21 mouse cellular contexts compared by ENCODE assay signal in genomic region chr11:106507638-106508037, GRCm38 (mm10). TPM values are rescaled to one million over a fixed set of nuclear protein-coding genes. Genes with fewer than 3 reads are reported as not detected.
DNase-seq lines count a peak whose midpoint lies in the region; ATAC-seq lines count a peak whose summit lies in the region.
"Had no signal": no experiment of that assay in that cellular context is flagged by ENCODE, and none has a peak within 500 bp of the region (broad histone marks: within the 10 kb centered on the region; RNA-seq: fewer than 3 reads in every experiment).

No protein-coding gene starts in this region.

- no peak overlapping the region for H3K9ac ChIP-seq in liver, embryonic 11.5 days (ENCODE audit: low read depth, low read length)
- H3K9ac ChIP-seq: forebrain, embryonic 13.5 days; hindbrain, embryonic 13.5 days; limb, embryonic 15.5 days; midbrain, embryonic 15.5 days; neural tube, embryonic 15.5 days had no signal

- 84% methylated on average over 7 of the region's 7 CpGs for WGBS in liver, embryonic 11.5 days

- peaks cover 3% of the 10 kb centered on the region; the same call in 1 of the 2 replicates for H3K9me3 ChIP-seq in liver, embryonic 11.5 days (ENCODE audit: control insufficient read depth, low read length)
- H3K9me3 ChIP-seq: embryonic facial prominence, embryonic 10.5 days; forebrain, embryonic 13.5 days; heart, embryonic 10.5 days; hindbrain, embryonic 13.5 days; limb, embryonic 15.5 days; midbrain, embryonic 15.5 days; neural tube, embryonic 15.5 days had no signal

- no peak for ATAC-seq in liver, embryonic 11.5 days (replicated peaks; ENCODE audit: low FRiP score)
- ATAC-seq in megakaryocyte, adult 5-6 weeks (ENCODE audit: poor library complexity, severe bottlenecking) = peak; percentile 60
- ATAC-seq: forebrain, embryonic 13.5 days; intestine, embryonic 16.5 days; lung, postnatal 0 days; midbrain, embryonic 15.5 days had no signal

- H3K27ac ChIP-seq in liver, embryonic 11.5 days (ENCODE audit: low read depth, low read length) = peak overlapping the region; percentile 64
- H3K27ac ChIP-seq: embryonic facial prominence, embryonic 10.5 days; forebrain, embryonic 13.5 days; heart, embryonic 10.5 days; hindbrain, embryonic 13.5 days; limb, embryonic 15.5 days; midbrain, embryonic 15.5 days; neural tube, embryonic 15.5 days had no signal

- no peaks in the 10 kb centered on the region for H3K27me3 ChIP-seq in liver, embryonic 11.5 days (replicated peaks; ENCODE audit: control insufficient read depth, insufficient read depth, low read length)
- H3K27me3 ChIP-seq: forebrain, embryonic 13.5 days; hindbrain, embryonic 13.5 days; limb, embryonic 15.5 days; midbrain, embryonic 15.5 days; neural tube, embryonic 15.5 days had no signal

- H3K36me3 ChIP-seq in liver, embryonic 11.5 days (ENCODE audit: control insufficient read depth, insufficient read depth, low read length) = peaks cover 6% of the 10 kb centered on the region

- peaks cover 3% of the 10 kb centered on the region; the same call in 1 of the 2 replicates for H3K4me1 ChIP-seq in liver, embryonic 11.5 days (replicated peaks; ENCODE audit: control insufficient read depth, insufficient read depth, low read length)
- H3K4me1 ChIP-seq: forebrain, embryonic 13.5 days; heart, embryonic 10.5 days; hindbrain, embryonic 13.5 days; limb, embryonic 15.5 days; midbrain, embryonic 15.5 days had no signal

- no peak overlapping the region for H3K4me2 ChIP-seq in liver, embryonic 11.5 days
- H3K4me2 ChIP-seq: forebrain, embryonic 13.5 days; hindbrain, embryonic 13.5 days; limb, embryonic 15.5 days; midbrain, embryonic 15.5 days; neural tube, embryonic 15.5 days had no signal

- DNase-seq in R1 (ENCODE audit: low read depth, low spot score) = peak; percentile 40
- DNase-seq in liver, embryonic 11.5 days (ENCODE audit: low spot score) = no peak
- no peak for DNase-seq in spleen, postnatal 10 days (ENCODE audit: low spot score in 2 of 2)
- DNase-seq in right cerebral cortex, postnatal 10 days (ENCODE audit: low spot score in 2 of 2) = no peak
- no peak for DNase-seq in thymus, postnatal 36 days
- DNase-seq in gastrocnemius, adult 18-20 months (ENCODE audit: low spot score) = no peak
- DNase-seq: cerebellum, adult 18-20 months; heart, postnatal 14 days; right cerebral cortex, postnatal 14 days; spleen, adult 18-20 months; thymus, adult 2 months had no signal

- H3K4me3 ChIP-seq in liver, embryonic 11.5 days (ENCODE audit: low read depth, low read length) = no peak overlapping the region
- H3K4me3 ChIP-seq: embryonic facial prominence, embryonic 10.5 days; forebrain, embryonic 13.5 days; heart, embryonic 10.5 days; hindbrain, embryonic 13.5 days; limb, embryonic 15.5 days; midbrain, embryonic 15.5 days; neural tube, embryonic 15.5 days had no signal

RNA-seq across cellular contexts. Expression of gene Ern1, which starts 20.0 kb away (rescaled TPM):
- 6.3 and 7.5 TPM in 2 replicates for polyA plus RNA-seq in liver, embryonic 11.5 days (2014; fragmentation: Nextera tagmentation; extraction: Ambion mirVana)
- 37.9 and 43.1 TPM in 2 replicates for total RNA-seq in megakaryocyte, adult 5-6 weeks (2015)
- 28.8 and 35.0 TPM in 2 replicates for total RNA-seq in megakaryocyte, adult 5-6 weeks (2017)
- total RNA-seq in gastrocnemius, adult 18-20 months (2021) = 1 to 10 TPM; 6.6 to 9.1 TPM
